Mouse (Mus musculus) central nervous system, embryonic 11.5 days (tissue): Measurements from ENCODE around the gene Hist1h4h. TPM values are rescaled to one million over a fixed set of nuclear protein-coding genes. Genes with fewer than 3 reads are reported as not detected.

Experiments used
- polyA plus RNA-seq: library from polyadenylated mRNA; depleted of rRNA; stranded (reverse); fragments of >200 nt; gene quantifications from 2 replicates; pipeline ENCODE4 v1.2.3, GENCODE M21; 2012; rRNA removed

Hist1h4h gene
- polyA plus RNA-seq, result 21.7 and 31.0 TPM in 2 replicates

DNA sequence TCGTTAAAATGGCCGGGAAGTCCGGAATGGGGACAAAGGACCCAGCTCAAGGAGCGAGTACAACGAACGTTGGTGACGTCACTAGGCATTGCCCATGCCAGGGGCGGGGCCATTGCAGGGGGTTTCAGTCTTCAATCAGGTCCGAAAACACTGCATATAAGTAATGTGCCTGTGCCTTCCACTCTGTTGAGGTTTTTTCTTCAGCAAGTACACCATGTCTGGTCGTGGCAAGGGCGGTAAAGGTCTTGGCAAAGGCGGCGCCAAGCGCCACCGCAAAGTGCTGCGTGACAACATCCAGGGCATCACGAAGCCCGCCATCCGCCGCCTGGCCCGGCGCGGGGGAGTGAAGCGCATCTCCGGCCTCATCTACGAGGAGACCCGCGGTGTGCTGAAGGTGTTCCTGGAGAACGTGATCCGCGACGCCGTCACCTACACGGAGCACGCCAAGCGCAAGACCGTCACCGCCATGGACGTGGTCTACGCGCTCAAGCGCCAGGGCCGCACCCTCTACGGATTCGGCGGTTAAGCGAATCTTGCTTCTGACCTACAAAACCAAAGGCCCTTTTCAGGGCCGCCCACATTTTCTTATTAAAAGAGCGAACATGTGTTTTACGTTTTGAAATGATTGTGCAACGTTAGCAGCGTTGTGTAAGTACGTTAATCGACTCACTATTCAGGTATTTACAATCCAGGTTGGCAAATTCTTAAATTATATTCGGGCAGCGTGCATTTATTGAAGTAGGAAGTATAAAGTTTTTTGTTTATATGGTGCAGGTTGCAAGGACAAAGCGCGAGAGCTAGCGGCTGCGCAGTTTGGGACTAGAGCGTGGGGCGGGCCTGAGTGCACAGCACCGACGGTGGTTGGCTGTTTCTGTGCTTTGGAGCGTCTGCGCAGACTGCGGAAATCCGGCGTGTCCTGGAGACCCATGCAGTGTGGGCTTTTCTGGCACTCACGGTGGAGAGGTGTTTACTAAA, at the start of gene Hist1h4h:
Gene Hist1h4h (plus strand): TSS at position 150 of the 975 bp plus-strand sequence.

DNA sequence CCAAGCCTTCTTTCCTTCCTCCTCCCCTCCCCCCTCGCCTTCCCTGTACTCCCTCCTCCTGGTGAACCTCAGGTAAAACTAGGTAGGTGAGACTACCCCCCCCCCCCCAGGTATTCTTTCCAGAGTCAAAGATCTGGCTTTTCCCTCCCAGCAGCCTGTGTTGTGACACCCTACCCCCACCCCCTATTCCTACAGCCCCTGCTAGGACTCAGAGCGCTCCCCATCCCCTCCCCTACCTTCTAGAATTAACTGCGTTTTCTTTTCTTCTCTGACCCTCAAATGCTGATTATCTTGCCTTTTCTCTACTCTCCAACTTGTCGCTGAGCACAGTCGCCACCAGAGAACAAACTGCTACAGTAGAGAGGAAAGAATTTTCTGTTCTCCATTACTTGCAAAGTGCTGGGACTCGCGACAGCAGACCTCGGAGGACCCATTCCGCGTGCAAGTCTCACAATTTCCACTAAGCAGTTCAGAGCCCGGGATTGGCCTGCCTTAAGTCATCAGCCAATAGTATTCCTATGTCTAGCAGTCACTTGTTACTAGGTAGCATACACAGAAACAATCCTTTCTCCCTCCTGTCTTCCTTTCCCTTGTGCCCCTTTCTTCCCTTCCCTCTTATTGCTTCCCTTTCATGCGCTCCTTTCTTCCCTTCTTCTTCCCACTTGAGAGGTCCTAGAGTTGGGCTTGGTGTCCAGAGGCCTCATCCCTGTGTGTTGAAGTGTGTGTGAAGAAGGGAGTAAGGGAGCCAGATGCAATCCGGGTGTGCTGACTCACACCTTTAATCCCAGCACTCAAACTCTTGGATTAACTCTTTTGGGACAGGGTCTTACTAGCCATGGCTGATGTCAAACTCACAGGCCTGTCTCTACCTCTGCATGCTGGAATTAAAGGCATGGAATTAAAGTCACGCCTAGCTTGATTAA, 42.2 kb upstream of the Hist1h4h start, which contains the start of gene Btn2a2:
Gene Btn2a2 (minus strand): TSS at position 458 of the 923 bp plus-strand sequence.

DNA sequence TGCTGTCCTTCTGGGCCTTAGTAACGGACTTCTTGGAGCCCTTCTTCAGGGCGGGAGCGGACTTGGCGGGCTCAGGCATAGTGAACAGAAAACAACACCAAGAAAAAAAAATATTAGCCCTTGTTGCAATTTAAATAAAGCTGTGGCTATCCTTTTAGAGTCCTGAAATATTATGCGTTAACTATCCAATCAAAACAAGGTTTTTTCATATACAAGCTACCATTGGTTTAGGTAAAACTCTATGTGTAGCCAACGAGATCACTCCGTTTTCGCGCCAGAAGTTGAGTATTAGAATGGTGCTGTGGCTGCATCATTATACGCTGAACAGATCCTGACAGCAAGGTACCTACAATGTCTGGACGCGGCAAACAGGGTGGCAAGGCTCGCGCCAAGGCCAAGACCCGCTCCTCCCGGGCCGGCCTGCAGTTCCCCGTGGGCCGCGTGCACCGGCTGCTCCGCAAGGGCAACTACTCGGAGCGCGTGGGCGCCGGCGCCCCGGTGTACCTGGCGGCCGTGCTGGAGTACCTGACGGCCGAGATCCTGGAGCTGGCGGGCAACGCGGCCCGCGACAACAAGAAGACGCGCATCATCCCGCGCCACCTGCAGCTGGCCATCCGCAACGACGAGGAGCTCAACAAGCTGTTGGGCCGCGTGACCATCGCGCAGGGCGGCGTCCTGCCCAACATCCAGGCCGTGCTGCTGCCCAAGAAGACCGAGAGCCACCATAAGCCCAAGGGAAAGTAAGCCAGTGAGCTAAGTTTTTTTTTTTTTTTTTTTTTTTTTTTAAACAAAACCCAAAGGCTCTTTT, 2.9 kb downstream of the Hist1h4h start, which contains the start of gene Hist1h2af:
Gene Hist1h2af (plus strand): TSS at position 347 of the 808 bp plus-strand sequence.

DNA sequence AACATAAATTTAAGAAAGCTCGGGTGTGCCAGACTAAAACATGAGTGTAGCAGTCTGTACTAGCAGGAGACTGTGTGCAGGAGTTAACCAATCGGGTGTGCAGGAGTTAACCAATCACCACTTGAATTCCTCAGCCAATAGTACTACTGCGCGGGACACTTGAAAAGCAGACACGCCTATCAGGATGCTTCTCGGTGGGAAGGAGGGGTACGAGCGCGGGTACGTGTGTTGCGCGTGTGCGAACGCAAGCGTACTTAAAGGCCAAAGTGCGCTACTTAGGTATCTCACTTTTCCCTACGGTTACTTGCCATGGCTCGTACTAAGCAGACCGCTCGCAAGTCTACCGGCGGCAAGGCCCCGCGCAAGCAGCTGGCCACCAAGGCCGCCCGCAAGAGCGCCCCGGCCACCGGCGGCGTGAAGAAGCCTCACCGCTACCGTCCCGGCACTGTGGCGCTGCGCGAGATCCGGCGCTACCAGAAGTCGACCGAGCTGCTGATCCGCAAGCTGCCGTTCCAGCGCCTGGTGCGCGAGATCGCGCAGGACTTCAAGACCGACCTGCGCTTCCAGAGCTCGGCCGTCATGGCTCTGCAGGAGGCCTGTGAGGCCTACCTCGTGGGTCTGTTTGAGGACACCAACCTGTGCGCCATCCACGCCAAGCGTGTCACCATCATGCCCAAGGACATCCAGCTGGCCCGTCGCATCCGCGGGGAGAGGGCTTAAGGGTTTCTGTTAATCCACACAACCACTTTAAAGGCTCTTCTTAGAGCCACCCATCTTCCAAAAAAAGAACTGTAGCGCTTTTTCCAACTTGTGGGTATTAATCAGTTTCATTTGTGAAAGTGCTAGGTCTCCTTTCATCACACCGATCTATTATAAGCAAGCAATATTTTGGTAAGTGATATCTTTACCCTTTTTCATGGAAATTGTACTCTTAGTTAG, 4.6 kb downstream of the Hist1h4h start, which contains the start of gene Hist1h3g:
Gene Hist1h3g (plus strand): TSS at position 286 of the 939 bp plus-strand sequence.

DNA sequence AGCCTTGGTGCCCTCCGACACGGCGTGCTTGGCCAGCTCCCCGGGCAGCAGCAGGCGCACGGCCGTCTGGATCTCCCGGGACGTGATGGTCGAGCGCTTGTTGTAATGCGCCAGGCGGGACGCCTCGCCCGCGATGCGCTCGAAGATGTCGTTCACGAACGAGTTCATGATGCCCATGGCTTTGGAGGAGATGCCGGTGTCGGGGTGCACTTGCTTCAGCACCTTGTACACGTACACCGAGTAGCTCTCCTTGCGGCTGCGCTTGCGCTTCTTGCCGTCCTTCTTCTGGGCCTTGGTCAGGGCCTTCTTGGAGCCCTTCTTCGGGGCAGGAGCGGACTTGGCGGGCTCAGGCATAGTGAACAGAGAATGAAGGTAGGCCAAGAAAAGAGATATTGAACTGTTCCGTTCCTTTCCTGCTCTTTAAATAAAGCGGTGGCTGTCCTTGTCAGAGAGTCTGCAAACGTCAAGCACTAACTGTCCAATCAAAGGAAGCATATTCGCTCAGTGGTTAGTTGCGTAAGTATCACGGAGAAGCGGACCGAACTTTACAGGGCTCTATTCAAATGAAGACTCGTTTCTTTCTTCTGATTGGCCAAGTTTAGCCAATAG, 12.3 kb downstream of the Hist1h4h start, which contains the start of gene Hist1h2bh:
Gene Hist1h2bh (minus strand): TSS at position 394 of the 609 bp plus-strand sequence.

DNA sequence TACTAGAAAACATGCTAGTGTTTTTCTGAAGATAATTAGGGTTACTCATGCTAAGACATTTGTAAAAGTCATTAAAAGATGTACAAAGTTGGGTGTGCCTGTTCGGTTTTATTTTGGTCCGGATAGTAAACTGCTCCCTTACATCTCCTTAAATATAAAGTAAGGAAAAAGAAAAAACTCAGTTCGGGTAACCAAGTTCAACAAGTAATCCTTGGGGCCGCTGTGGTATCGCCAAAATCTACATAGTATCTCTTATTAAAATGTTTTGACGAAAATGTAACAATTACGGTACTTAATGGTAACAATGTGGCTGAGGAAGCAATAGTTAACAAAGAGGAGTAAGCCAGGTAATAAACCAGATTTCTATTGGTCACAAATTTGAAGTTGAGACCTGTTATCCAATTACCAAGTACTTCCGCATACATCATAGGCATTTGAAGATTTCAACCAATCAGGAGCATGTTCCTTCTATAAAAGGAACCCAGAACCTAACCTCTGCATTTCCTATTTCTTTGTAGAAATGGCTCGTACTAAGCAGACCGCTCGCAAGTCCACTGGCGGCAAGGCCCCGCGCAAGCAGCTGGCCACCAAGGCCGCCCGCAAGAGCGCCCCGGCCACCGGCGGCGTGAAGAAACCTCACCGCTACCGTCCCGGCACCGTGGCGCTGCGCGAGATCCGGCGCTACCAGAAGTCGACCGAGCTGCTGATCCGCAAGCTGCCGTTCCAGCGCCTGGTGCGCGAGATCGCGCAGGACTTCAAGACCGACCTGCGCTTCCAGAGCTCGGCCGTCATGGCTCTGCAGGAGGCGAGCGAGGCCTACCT, 13.3 kb downstream of the Hist1h4h start, which contains the start of gene Hist1h3f:
Gene Hist1h3f (plus strand): TSS at position 88 of the 822 bp plus-strand sequence.

DNA sequence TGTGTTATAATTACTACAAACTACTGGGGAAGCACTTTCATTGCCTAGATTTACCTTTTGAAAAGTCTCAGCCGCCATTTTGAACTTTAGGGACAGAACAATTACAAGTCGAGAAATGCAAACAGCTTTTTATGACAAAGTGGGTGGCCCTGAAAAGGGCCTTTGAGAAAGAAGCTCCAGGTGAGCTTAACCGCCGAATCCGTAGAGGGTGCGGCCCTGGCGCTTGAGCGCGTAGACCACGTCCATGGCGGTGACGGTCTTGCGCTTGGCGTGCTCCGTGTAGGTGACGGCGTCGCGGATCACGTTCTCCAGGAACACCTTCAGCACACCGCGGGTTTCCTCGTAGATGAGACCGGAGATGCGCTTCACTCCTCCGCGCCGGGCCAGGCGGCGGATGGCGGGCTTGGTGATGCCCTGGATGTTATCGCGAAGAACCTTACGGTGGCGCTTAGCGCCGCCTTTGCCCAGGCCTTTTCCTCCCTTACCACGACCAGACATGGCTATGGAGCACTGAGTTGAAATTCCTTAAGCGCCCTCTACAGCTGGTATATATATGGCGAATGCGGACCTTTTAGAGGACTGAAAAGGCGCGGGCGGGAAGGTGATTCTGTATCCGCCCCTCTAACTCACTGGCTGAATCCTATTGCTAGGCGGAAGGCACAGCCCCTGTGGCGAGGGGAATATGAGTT, 20.4 kb downstream of the Hist1h4h start, which contains the start of gene Hist1h4f:
Gene Hist1h4f (minus strand): TSS at position 503 of the 689 bp plus-strand sequence.

DNA sequence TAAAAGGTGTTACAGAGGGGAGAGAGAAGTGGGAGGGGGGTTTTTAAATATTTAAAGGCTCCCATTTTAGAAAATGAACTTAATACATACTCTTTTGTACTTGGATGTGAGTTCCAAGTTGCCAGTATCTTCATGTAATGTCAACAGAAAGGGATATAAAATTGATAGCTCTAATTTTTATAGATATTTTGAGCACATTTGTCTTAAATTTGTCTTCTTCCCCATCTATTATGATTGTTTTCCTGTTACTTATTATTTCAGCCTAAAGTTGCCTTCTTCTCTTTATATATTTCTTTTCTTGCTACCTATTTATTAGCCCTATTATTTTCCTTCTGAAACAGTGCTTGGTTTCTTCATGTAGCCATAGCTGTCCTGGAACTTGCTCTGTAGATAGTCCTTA, 22.1 kb downstream of the Hist1h4h start, which contains the start of gene Hist1h1d:
Gene Hist1h1d (plus strand): TSS at position 301 of the 400 bp plus-strand sequence.

DNA sequence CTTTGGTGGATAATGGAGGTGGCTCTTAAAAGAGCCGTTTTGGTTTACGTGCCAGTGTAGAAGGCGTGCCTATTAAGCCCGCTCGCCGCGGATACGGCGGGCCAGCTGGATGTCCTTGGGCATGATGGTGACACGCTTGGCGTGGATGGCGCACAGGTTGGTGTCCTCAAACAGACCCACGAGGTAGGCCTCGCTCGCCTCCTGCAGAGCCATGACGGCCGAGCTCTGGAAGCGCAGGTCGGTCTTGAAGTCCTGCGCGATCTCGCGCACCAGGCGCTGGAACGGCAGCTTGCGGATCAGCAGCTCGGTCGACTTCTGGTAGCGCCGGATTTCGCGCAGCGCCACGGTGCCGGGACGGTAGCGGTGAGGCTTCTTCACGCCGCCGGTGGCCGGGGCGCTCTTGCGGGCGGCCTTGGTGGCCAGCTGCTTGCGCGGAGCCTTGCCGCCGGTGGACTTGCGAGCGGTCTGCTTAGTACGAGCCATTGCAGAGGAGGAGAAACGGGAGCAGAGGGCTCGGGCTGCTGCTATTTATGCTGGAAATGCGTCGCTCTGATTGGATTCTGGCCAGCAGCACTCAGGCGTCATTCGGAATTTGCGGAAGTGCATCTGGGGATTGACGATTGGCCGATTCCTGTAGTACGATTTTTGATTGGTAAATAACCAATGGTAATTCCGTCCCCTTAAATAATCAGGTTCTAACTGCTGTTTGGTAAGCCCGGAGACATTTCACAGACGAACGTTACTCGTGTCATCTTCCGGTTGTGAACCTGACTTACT, 31.2 kb downstream of the Hist1h4h start, which contains the start of gene Hist1h3e:
Gene Hist1h3e (minus strand): TSS at position 487 of the 777 bp plus-strand sequence.

DNA sequence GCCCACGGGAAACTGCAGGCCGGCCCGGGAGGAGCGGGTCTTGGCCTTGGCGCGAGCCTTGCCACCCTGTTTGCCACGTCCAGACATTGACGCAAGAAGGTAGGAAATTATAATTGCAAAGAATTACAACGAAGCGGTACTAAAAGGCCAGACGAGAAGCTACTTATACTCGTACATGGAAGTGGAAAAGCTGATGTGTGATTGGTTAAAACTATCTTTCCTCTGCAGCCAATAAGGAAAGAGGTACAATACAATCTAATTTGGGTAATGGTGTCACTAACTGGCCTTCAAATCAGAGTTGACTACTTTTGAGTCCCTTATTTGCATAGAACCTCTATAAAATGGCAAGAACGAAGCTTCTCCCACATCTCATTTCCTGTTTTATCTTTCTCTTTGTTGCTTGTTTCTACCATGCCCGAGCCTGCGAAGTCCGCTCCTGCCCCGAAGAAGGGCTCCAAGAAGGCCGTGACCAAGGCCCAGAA, 40.2 kb downstream of the Hist1h4h start, which contains the start of the genes Hist1h2ae and Hist1h2bg:
Gene Hist1h2ae (minus strand): TSS at position 199 of the 482 bp plus-strand sequence.
Gene Hist1h2bg (plus strand): TSS at position 375 of the 482 bp plus-strand sequence.

DNA sequence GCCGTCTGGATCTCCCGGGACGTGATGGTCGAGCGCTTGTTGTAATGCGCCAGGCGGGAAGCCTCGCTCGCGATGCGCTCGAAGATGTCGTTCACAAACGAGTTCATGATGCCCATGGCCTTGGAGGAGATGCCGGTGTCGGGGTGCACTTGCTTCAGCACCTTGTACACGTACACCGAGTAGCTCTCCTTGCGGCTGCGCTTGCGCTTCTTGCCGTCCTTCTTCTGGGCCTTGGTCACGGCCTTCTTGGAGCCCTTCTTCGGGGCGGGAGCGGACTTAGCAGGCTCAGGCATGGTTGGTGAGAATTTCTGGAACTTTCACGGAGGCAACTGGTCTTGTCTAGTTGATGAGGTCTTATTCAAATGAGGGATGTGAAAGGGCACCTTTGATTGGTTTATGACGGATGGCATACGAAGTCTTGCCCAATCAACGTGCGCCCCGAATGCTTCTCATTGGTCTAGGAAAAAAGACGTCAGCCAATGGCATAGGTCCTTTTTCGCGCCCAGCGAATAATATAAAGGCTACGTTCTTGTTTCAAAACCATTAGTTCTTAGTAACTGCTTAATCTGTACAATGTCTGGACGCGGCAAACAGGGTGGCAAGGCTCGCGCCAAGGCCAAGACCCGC, 43.2 kb downstream of the Hist1h4h start, which contains the start of the genes Hist1h2bf and Hist1h2ad:
Gene Hist1h2bf (minus strand): TSS at position 299 of the 627 bp plus-strand sequence.
Gene Hist1h2ad (plus strand): TSS at position 484 of the 627 bp plus-strand sequence.

DNA sequence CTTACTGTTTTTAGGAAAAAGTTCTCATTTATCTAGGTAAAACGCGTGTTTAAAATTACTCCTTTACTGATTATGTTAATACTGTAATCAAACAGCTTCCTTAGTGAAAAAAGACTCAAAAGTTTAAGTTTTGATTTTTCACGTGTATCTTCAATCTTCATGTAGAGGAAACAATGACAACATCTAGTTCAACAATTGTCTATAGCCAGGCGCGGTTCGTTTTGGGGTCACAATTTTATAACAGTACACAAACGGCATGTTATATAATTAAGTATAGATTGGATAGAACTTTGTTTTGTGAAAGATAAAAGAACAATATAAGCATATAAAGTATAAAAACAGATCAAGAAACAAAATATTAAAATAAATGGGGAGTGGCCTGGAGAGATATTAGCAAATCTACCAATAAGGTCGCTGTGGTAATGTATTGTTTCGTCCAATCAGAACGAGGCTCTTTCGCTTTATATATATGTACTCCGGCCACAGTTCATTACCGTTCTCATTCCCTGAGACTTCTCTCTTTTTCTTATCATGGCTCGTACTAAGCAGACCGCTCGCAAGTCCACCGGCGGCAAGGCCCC, 44.5 kb downstream of the Hist1h4h start, which contains the start of gene Hist1h3d:
Gene Hist1h3d (plus strand): TSS at position 493 of the 581 bp plus-strand sequence.

